Mouse (Mus musculus) forebrain, embryonic 11.5 days (tissue): ENCODE results near the gene Cpeb2. TPM values are rescaled to one million over a fixed set of nuclear protein-coding genes. Genes with fewer than 3 reads are reported as not detected.

ENCODE experiments used
- ATAC-seq: fragments of 200-750 bp; cut with Nextera tagmentation; replicated peaks from 2 replicates; pipeline ENCODE4 v1.8.0; 2017; ENCODE audit warnings: moderate TSS enrichment; ENCODE audit not compliant: low FRiP score
- DNase-seq: peaks from one replicate; pipeline ENCODE4 v3.0.0-alpha.2; 2017; ENCODE audit warnings: low spot score
- H3K27ac ChIP-seq: fragments of 300-500 bp; sonication (generic); 2 replicates; pipeline ENCODE4 v1.5.1; 2014; ENCODE audit warnings: low read depth, low read length
- H3K27me3 ChIP-seq: fragments of 300-500 bp; sonication (generic); 2 replicates; pipeline ENCODE4 v1.6.1; 2014; ENCODE audit warnings: mild to moderate bottlenecking, low read length, mixed read lengths; ENCODE audit not compliant: control insufficient read depth, insufficient read depth
- H3K36me3 ChIP-seq: fragments of 300-500 bp; sonication (generic); 2 replicates; pipeline ENCODE4 v1.6.1; 2014; ENCODE audit warnings: mild to moderate bottlenecking, low read length, moderate library complexity, mixed read lengths; ENCODE audit not compliant: control insufficient read depth, insufficient read depth
- H3K4me1 ChIP-seq: fragments of 300-500 bp; sonication (generic); replicated peaks from 2 replicates; pipeline ENCODE4 v1.6.1; 2014; ENCODE audit warnings: low read length, mixed read lengths; ENCODE audit not compliant: control insufficient read depth, insufficient read depth
- H3K4me2 ChIP-seq: fragments of 300-500 bp; sonication (generic); 2 replicates; pipeline ENCODE4 v1.6.1; 2014; ENCODE audit warnings: low read depth, mild to moderate bottlenecking, low read length, moderate library complexity, mixed read lengths; ENCODE audit not compliant: severe bottlenecking
- H3K4me3 ChIP-seq: fragments of 300-500 bp; sonication (generic); 2 replicates; pipeline ENCODE4 v1.5.1; 2014; ENCODE audit warnings: low read depth, low read length
- H3K9ac ChIP-seq: fragments of 300-500 bp; sonication (generic); 2 replicates; pipeline ENCODE4 v1.6.1; 2014; ENCODE audit warnings: low read length
- H3K9me3 ChIP-seq: fragments of 300-500 bp; sonication (generic); 2 replicates; pipeline ENCODE4 v1.6.1; 2016; ENCODE audit warnings: low read length, mixed read lengths; ENCODE audit not compliant: control insufficient read depth
- WGBS: fragments of 180-500 bp; shearing (Covaris S2); extraction: QIAGEN DNeasy Blood & Tissue Kit; methylation state at CpG from one replicate; pipeline ENCODE4 v1.1.7; 2014; 5-methylcytosine and 5-hydroxymethylcytosine counted together
- polyA plus RNA-seq: library from polyadenylated mRNA; unstranded; fragments of >200 nt; fragmentation: Nextera tagmentation; extraction: Ambion mirVana; gene quantifications from 2 replicates; pipeline ENCODE4 v1.2.1, GENCODE M21; 2014

Cpeb2 gene
- polyA plus RNA-seq, 1 experiment from 2014 or later: 3.4 TPM

DNA sequence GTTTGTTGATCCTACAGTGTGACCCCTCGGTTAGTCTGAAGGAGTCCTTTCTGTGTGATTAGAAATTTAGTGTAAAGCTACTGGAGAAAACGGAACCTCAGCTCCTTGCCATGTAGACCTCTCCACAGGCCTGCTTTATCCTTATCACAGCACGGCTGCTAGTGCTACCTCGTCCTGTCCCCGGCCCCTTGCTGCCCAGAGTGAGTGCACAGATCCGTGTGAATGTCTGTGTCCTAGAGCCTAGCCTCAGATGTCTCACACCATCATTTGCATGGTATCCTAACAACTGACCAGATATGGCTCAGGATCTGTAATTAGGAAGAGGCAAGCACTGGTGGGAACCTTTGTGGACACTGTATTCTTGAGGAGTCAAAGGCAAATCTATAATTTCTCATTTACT is 14.0 kb downstream of the Cpeb2 start:
- Histone ChIP-seq H3K4me2 (no peak overlapping the region), H3K27me3 (no peaks in the 10 kb centered on the region), H3K4me1 (no peaks in the 10 kb centered on the region), H3K36me3 (no peaks in the 10 kb centered on the region), H3K4me3 (no peak overlapping the region), H3K9ac (no peak overlapping the region), H3K27ac (no peak overlapping the region), H3K9me3 (no peaks in the 10 kb centered on the region)
- WGBS: 82% methylated on average over 6 of the region's 6 CpGs
- ATAC-seq (no peak), DNase-seq (no peak)

DNA sequence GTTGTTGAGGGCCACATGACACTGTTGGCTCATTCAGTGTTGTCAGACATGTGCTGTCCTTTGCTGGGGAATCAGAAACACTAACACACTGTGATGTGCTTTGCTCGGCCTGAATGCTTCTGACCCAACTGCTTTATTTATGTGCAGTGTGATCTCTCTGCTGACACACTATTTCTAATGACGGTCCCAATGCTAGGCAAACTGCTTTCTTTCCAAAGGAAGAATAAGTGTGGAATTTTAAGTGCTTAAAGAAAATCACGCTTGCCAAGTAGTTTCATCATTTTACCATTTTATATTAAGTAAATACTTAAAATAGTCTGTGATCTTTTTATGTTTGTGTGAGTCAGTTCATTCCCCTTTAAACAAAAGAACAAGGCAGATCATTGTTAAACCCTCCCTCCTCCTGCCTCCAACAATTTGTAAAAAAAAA is 15.0 kb downstream of the Cpeb2 start:
- H3K9me3 ChIP-seq: no peaks in the 10 kb centered on the region
- H3K36me3 ChIP-seq: no peaks in the 10 kb centered on the region
- H3K27ac ChIP-seq: no peak overlapping the region
- WGBS: 56% methylated on average over 3 of the region's 3 CpGs
- no peak overlapping the region for H3K4me3 ChIP-seq
- no peaks in the 10 kb centered on the region for H3K4me1 ChIP-seq
- H3K27me3 ChIP-seq: no peaks in the 10 kb centered on the region
- no peak overlapping the region for H3K9ac ChIP-seq
- H3K4me2 ChIP-seq: no peak overlapping the region
- DNase-seq (no peak), ATAC-seq (no peak)

DNA sequence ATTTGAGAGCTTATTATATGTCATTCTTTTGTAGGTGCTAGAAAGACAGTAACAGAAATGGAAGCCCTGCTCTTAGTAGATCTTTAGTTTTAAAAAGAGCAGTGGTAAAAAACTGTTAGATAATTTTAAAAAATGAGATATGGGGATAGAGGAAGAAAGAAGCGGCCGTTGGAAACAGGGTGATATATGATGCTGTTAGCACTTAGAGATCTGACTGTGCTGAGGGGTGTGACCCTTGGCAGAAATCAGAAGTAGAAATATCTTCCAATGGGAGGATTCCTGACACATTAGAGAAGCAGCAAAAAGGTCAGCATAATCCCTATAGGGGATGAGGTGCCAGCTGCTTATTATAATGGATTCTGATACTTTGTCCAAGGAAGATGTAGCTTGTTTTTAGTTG is 24.5 kb downstream of the Cpeb2 start:
- Histone ChIP-seq H3K9ac (no peak overlapping the region), H3K4me1 (no peaks in the 10 kb centered on the region), H3K27ac (no peak overlapping the region), H3K9me3 (no peaks in the 10 kb centered on the region), H3K4me2 (no peak overlapping the region), H3K27me3 (no peaks in the 10 kb centered on the region), H3K4me3 (no peak overlapping the region), H3K36me3 (no peaks in the 10 kb centered on the region)
- 97% methylated on average over 2 of the region's 2 CpGs for WGBS
- ATAC-seq: no peak
- no peak for DNase-seq

DNA sequence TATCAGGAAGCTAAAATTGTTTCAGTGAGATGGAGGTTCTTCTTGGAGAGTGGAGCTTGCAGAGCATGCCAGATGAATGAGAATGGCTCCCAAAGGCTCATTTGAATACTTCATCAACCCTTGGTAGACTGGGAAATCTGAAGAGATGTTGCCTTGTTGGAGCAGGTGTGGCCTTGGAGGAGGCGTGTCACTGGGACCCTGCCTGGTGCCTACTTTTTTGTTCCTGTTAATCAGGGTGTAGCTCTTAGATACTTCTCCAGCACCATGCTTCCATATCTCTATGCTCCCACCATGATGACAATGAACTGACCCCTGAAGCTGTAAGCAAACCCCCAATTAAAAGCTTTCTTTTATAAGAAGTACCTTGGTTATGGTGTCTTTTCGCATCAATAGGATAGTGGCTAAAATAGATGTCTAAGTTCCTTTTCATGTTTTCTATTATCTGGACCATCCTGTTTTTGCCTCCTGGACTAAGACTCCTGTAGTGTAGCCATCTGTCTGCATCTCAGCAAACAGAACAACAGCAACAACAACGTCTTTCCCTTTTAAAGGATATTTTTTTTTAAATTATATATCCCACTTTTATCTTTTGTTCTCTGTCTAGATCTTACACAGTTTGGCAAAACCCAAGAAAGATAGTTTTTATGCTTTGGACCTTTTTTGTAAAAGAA is 25.6 kb downstream of the Cpeb2 start:
- H3K27ac ChIP-seq: no peak overlapping the region
- ATAC-seq: no peak
- no peaks in the 10 kb centered on the region for H3K27me3 ChIP-seq
- no peaks in the 10 kb centered on the region for H3K9me3 ChIP-seq
- H3K4me3 ChIP-seq: no peak overlapping the region
- no peak overlapping the region for H3K9ac ChIP-seq
- no peaks in the 10 kb centered on the region for H3K4me1 ChIP-seq
- H3K4me2 ChIP-seq: no peak overlapping the region
- no peak for DNase-seq
- WGBS: 88% methylated on average over 3 of the region's 3 CpGs
- H3K36me3 ChIP-seq: no peaks in the 10 kb centered on the region

DNA sequence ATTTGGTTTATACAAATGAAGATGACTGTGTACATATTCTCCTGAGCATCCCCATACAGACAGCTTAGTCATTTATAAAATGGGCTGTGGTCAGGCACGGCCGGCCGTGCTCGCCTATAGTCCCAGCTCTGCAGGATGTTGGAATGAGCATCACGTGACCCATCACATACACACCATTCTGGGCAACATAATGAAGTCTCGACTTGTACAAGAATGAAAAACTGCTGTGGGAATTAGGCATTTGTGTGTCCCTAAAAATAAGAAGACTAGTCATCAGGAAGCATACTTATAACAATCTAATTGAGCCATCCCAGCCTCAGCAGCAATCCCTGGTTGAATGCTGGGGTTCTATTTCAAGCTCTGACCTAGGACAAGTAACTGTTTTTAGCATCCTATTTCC is 28.8 kb downstream of the Cpeb2 start:
- Histone ChIP-seq H3K9me3 (no peaks in the 10 kb centered on the region), H3K4me2 (no peak overlapping the region), H3K36me3 (no peaks in the 10 kb centered on the region), H3K4me3 (no peak overlapping the region), H3K27me3 (no peaks in the 10 kb centered on the region), H3K9ac (no peak overlapping the region), H3K4me1 (no peaks in the 10 kb centered on the region), H3K27ac (no peak overlapping the region)
- ATAC-seq (no peak), DNase-seq (no peak)
- 74% methylated on average over 6 of the region's 6 CpGs for WGBS

DNA sequence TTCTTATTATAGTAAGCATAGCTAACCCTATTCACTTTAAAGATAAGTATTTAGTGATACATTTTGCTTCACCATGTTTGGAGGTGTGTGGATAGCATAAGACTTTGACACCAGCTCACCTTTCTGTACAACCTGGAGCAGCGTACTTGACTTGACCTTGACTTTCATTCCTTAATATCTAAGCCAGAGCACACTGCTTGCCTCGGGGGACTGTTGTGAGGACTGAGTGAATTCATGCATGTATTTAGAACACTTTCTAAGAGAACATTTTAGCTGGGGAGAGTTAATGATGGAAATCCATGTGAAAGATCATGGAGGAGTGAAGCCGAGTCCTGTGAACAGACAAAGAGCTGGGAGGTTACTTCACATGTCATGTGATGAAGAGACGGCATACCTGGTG is 31.0 kb downstream of the Cpeb2 start:
- Histone ChIP-seq H3K4me3 (no peak overlapping the region), H3K9me3 (no peaks in the 10 kb centered on the region), H3K4me2 (no peak overlapping the region), H3K27ac (no peak overlapping the region), H3K27me3 (no peaks in the 10 kb centered on the region), H3K9ac (no peak overlapping the region), H3K36me3 (no peaks in the 10 kb centered on the region), H3K4me1 (no peaks in the 10 kb centered on the region)
- ATAC-seq (no peak), DNase-seq (no peak)
- WGBS: 83% methylated on average over 4 of the region's 4 CpGs

DNA sequence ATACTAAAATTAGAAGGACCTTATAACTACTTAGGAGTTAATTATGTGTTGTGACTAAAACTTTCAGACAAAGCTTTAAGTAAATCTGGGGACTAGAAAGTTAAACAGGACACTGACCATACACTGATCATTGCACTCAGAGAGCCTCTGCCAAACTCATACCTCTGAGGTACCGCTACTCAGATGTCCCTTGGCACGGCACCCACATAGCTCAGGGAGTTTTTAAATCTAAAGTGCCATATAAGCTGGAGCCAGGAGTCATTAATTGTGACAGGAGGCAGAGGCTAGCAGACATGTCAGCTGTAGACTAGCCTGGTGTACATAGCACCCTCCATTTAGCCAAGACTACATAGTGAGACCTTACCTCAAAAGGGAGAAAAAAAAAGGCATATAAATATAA is 31.7 kb downstream of the Cpeb2 start:
- no peak overlapping the region for H3K27ac ChIP-seq
- H3K4me1 ChIP-seq: no peaks in the 10 kb centered on the region
- ATAC-seq: no peak
- no peak overlapping the region for H3K4me3 ChIP-seq
- H3K27me3 ChIP-seq: no peaks in the 10 kb centered on the region
- H3K9me3 ChIP-seq: no peaks in the 10 kb centered on the region
- H3K9ac ChIP-seq: no peak overlapping the region
- H3K36me3 ChIP-seq: no peaks in the 10 kb centered on the region
- DNase-seq: no peak
- no peak overlapping the region for H3K4me2 ChIP-seq
- 93% methylated on average over 2 of the region's 2 CpGs for WGBS

DNA sequence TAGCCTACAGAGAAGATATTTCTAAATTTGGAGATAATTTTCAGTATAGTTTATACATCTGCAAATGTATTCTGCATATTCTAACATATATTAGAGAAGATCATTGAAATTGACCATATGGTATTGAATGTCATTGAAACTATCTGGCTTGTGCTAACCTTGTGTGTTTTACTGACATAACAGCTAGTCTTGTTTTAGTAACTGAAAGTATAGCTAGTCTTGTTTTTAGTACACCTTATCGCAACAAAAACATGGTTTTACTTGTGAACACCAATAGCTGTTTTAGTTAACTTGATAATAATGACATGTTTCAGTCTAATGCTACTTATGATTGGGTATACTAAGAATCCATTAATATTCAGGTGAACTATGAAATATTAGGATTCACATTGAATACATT is 45.0 kb downstream of the Cpeb2 start:
- 88% methylated on average over 1 of the region's 1 CpGs for WGBS
- Histone ChIP-seq H3K4me1 (no peaks in the 10 kb centered on the region), H3K4me2 (no peak overlapping the region), H3K27me3 (no peaks in the 10 kb centered on the region), H3K9ac (no peak overlapping the region), H3K9me3 (no peaks in the 10 kb centered on the region), H3K4me3 (no peak overlapping the region), H3K36me3 (no peaks in the 10 kb centered on the region), H3K27ac (no peak overlapping the region)
- ATAC-seq: no peak
- no peak for DNase-seq

DNA sequence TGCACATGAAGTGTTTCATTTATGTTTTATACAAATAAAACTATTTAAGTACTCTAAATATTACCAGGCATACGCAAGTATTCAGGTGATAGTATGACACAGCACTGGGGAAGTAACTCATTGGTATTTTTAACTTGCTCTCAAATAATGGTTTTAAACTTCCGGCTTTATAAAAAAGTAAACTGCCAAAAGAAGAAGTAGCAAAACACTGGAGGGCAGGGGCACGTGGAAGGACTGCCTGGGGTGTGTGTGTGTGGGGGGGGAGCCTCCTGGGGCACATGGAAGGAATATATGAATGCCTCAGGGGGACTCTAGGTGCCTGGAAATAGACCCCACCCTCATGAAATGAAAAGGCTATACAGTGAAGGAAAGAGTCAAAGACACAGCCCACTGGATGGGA is 46.8 kb downstream of the Cpeb2 start:
- Histone ChIP-seq H3K36me3 (no peaks in the 10 kb centered on the region), H3K4me3 (no peak overlapping the region), H3K27me3 (no peaks in the 10 kb centered on the region), H3K9me3 (no peaks in the 10 kb centered on the region), H3K4me2 (no peak overlapping the region), H3K27ac (no peak overlapping the region), H3K9ac (no peak overlapping the region), H3K4me1 (no peaks in the 10 kb centered on the region)
- WGBS: 76% methylated on average over 3 of the region's 3 CpGs
- DNase-seq (no peak), ATAC-seq (no peak)
